Mouse (Mus musculus) erythroid progenitor cell, adult 5-6 weeks (primary cell): ENCODE results near the gene Gna11. TPM values are rescaled to one million over a fixed set of nuclear protein-coding genes. Genes with fewer than 3 reads are reported as not detected.

Source experiments
- ATAC-seq: replicated peaks from 2 replicates; pipeline ENCODE4 v1.8.0; 2016; ENCODE audit warnings: moderate number of reproducible peaks, mild to moderate bottlenecking, moderate TSS enrichment, inconsistent platforms; ENCODE audit not compliant: poor library complexity, low FRiP score, severe bottlenecking
- total RNA-seq, 2 experiments: library from RNA; stranded (forward) in 1 of 2; stranded (reverse) in 1 of 2; fragments of 150-400 nt in 1 of 2; fragments of 186-747, 209-891 nt in 1 of 2; gene quantifications; 2 replicates each; pipeline versions ENCODE4 v1.2.3 to v1.2.4; 2015 to 2017; ENCODE audit warnings: low replicate concordance in 2 of 2

The Gna11 gene
- total RNA-seq (2015; ENCODE audit: low replicate concordance) (7.2 and 11.3 TPM in 2 replicates), total RNA-seq (2017; ENCODE audit: low replicate concordance) (8.0 and 11.0 TPM in 2 replicates)

DNA sequence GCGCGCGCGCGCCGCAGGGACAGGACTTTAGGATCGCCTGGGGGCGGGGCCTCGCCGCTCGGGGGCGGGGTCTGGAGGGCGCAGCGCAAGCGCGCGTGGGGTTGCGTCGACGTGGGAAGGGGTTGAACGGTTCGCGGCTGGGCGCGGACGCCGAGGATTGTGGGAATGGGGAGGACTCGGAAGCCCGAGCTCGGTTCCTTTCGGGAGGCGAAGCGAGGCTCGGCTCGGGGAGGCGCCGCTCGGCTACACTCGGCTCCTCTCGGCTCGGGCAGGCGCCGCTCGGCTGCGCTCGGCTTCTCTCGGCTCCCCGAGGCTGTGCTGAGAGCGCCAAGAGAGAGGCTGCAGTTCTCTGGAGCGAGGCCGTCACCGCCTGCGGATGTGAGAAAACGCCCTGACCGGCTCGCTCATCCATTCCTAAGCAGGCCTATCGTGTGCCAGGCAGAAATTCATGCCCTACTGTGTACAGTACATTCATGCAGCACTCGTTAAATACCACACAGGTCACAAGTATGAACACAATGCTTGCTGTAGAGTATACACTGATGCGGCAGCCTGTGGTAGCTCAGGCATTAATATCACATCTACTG lies at the start of gene Gna11:
TSS of gene Gna11 (minus strand) at position 30 of the 587 bp plus-strand sequence.
- ATAC-seq, result peak; percentile 88

DNA sequence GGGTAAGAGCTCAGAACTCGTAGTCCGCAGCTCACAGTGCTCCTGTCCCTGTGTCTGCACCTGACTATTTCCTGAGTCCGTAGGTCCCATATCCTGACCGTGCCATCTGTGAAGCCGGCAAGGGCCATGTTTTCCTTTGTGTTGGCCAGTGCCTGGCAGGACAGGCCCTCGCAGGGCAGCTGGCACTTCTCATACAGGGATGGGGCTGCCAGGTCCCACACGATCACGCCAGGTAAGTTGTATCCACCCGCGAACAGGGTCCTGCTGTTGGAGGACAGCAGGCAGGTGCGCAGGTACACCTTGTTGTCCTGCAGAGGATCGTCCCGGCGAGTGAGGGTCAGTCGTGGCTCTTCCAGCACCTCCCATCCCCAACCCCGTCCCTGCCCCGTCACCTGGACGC lies 48.9 kb upstream of the Gna11 start:
- ATAC-seq, result no peak

DNA sequence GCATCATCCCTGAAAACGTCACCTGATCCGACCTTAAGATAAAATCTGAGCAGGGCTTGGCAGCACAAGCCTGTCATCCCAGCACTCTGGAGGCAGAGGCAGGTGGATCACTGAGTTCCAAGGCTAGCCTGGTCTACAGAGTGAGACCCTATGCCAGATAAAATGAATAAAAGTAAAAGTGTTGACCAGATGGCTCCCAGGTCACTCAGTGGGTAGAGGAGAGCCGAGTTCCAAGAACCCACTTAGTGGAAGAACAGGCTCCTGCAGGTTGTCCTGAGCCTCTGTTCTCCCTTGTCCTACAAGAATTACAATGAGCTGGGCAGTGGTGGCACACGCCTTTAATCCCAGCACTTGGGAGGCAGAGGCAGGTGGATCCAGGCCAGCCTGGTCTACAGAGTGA lies 48.2 kb upstream of the Gna11 start:
- ATAC-seq, result no peak

- ATAC-seq, result no peak
Observed at GRCm38 (mm10) chr10:81592631-81593030, 47.6 kb upstream of the Gna11 start.

DNA sequence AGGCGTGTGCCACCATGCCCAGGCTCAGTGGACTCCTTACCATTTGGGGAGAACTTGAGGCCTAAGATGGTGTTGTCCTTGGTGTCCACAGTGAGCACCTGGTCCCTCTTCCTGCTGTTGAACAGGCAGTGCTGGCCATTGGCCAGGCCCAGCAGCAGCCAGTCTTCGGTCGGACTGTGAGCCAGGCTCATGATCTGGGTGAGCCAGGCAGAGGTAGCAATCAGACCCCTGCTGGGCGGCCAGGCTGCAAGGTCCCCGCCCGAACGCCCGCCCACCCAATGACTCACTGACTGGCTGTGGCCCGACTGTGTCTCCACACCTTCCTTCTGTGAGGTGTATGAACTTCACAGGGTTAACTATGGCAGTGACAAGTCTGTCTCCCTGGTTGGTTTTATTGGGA lies 46.9 kb upstream of the Gna11 start:
- no peak for ATAC-seq

DNA sequence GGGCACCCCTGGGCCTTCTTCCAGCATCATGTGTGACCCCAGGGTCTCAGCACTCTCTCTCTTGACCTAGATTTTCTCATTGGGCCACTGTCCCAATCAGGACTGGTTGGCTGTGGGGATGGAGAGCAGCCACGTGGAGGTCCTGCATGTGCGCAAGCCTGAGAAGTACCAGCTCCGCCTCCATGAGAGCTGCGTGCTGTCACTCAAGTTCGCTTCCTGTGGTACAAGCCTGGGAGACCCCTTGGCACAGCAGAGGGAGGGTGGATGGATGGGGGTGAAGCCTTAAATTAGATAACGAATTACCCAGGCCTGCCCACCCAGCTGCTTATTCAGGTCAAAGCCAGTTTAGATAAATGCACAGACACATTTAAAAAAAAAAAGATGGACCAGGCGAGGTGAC lies 43.7 kb upstream of the Gna11 start:
- ATAC-seq, result no peak

DNA sequence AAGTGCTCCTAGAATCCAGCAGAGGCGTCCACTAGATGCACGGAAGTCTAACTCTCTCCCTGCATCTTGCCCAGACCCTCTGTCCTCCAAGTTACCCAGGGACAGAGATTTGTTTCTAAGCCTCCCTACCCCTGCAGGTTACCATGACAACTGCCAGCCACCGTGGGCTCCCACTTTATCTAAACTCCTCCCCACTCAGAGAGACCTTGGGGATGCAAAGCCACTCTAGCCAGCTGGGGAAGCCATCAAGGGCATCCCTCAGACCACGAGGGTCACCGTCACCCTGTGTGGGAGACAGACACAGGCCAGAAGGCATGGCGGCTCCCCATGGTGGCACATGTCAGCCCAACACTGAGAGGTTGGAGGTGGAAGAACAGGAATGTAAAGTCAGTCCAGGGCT lies 38.4 kb upstream of the Gna11 start:
- ATAC-seq, result no peak

- no peak for ATAC-seq
Observed at GRCm38 (mm10) chr10:81580441-81581070, 35.6 kb upstream of the Gna11 start.

DNA sequence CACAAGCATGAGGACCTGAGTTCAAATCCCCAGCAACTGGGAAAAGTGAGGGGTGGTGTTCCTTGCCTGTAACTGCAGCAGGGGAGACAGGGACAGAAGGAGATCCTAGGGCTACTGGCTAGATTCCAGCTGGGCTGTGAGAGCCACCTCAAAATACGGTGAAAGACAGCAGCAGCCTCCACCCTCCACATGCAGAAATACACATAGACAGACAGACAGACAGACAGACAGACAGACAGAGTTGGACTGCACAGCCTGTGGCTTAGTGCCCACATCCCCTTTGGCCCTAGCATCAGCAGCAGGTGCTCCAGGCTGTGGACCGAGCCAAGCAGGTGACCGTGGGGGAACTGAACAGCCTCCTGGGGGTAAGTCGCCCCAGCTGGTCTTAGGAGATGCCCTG lies 35.0 kb upstream of the Gna11 start:
- no peak for ATAC-seq

- ATAC-seq, result no peak
Observed at GRCm38 (mm10) chr10:81575695-81576094, 30.7 kb upstream of the Gna11 start.

GRCm38 (mm10) chr10:81575208-81575631 lies 30.2 kb upstream of the Gna11 start:
- no peak for ATAC-seq

DNA sequence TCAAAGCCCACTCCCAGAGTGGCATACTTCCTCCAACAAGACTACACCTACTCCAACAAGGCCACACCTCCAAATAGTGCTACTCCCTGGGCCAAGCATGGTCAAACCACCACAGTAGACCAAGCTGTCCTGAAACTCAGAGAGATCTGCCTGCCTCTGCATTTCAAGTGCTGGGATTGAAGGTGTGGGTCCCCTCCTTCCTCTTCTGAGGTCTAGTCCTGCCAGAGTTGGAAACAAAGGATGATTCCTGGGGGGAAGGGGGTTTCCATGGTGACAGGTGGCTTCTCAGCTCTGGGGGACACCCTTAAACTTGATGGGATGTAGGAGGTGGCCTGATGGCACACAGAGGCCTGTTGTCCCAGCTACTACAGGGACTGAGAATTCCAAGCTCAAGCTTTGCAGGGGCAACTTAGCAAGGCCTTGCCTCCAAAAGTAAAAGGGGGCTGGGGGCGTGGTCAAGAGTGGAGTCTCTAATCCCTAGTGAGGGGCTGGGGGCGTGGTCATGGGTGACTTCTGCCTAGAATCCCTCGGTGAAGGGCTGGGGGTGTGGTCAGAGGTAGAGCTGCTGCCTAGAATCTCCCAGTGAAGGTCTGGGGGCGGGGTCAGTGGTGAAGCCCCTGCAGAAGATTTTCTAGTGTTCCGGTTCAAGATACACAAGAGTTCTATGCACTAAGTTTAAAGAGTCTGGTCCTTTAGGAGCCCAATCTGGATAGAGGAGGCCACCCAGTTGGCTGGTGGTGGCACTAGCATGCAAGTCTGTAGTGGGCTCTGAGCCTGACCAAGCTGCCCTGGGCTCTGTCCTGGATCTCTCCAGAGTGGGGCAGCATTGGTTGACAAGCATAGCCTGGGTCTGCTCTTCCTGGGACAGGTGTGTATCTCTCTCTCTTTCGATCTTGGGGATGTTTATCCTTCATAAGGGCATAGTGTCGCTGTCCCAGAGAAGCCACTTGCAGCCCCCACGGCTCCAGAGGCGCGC lies 29.4 kb upstream of the Gna11 start, which contains the start of gene Tle2:
TSS of gene Tle2 (plus strand) at position 481 of the 976 bp plus-strand sequence.
- ATAC-seq, result no peak

DNA sequence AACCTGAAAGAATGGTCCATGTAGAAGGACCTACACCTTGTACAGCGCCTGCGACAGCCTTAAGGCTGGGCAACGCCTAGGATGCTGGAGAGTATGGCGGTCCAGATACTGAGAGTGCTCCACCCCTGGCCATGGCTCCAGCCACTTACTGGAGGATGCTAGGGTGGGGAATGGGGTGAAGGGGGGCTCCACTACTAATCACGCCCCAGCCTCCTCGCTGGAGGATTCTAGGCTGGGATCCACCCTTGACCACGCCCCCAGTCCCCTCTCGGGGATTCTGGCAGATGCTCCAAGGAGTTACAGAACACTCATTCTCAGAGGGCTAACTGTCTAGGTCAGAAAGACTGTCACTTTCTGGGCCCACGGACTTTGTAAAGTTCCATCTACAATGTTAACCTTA lies 28.0 kb upstream of the Gna11 start:
- no peak for ATAC-seq

- ATAC-seq, result no peak
Observed at GRCm38 (mm10) chr10:81572133-81572671, 27.2 kb upstream of the Gna11 start.

GRCm38 (mm10) chr10:81571501-81571876 lies 26.5 kb upstream of the Gna11 start:
- peak; percentile 94 for ATAC-seq

DNA sequence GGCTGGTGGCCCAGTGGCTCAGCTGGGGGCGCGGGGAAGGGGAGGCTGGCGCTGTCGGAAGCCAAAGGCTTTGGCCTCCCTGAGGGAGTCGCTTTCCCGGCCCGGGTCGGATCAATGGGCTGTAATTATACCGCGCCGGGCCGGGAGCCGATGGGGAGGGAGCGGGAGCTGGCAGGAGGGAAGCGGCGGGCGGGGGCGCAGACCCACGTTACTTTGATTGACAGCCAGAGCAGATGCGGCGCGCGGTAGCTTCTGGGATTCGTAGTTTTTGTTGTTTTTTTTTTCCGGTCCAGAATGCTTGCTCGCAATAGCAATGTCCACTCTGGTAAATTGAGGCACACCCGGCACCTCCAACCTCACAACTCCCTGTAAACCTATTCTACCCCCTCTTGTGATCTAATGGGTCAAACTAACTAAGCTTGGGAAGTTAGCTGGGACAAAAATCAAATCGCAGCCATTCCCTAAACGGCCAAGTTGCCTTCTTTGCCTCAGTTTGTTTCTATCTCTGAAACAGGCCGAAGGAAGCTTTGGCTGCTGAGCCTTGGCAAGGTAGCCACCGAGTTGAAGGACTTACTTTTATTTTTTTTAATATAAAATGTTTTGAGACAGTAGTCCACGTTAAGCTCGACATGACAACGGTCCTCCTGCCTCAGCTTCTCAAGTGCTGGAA lies 26.0 kb upstream of the Gna11 start:
- peak; percentile 53 for ATAC-seq

DNA sequence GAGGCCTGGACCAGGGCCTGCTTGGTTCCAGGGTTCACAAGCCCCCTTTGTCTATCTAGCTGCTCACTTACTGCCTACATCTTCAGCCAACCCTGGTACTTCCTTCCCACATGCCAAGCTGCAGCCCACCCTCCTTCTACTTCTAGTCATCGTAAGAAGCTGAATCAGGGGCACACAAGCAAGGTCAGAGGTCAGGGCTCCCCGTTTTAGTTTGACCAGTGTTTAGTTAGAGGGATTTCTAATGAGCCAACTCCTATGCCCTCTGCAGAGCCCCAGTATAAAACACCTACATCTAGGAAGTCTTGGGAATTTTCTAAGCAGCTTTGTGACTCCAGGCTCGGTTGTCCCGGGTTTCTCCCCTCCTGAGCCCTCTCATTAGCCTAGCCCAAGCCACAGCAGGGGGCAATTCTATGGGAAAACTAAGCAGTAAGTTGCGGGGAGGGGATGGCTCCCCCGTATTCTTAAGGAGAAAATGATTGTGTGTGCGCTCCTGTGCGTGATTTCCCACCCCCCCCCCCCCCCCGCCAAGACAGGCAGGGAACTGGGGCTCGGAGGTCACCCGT lies 25.3 kb upstream of the Gna11 start:
- ATAC-seq, result no peak

DNA sequence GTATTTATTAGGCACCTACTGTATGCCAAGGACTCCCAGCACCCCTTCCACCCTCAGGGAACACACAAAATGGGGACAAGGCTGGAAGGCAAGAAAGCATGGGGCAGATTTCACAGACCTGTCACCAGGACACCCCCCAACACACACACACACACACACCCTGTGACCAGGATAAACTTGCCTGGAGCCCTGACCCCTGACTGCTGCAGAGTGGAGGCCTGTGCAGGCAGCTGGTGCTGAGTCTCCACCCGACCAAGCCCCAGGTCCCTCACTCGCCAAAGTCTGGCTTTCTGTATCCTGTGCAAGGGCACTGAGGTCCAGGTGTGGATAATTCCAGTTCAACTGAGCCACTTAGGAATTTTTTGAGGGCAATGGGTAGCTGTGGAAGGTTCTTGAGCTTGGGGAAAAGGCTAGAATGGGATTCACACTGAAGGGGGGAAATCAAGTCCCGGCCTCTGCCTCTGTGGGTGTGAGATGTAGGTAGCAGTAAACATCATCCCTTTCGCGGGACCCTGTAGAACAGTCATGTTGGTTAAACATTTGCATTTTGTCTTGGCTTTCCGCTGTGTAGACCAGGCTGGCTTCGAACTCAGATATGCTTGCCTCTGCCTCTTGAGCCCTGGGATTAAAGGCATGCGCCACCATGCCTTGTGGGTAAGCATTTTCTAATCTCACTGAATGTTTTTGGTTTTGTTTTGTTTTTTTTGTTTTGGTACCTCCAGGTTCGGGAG lies 24.7 kb upstream of the Gna11 start:
- ATAC-seq, result no peak
